Mouse (Mus musculus) CD8-positive naive resting alpha-beta T cell, adult 2 months (primary cell): ENCODE data around the gene Clspn.

Source experiments
- DNase-seq, 2 experiments: peaks; one replicate each; pipeline ENCODE4 v3.0.0; 2022; ENCODE audit warnings: low read depth in 2 of 2, low spot score in 2 of 2

Gene Clspn

DNA sequence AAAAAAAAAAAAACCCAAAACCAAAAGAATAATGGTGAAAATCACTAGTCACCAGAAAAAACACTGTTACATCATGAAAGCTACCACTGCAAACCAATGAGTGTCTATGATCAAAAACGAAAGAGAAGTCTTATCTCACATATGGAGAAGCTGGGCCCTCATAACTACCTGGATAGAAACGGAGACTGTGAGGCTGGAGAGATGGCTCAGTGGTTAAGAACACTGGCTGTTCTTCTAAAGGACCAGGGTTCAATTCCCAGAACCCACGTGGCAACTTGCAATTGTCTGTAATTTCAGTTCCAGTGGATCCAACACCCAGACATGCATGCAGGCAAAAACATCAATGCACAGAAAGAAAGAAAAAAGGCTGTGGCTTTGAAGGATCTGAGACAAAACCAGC lies 75.9 kb downstream of the Clspn start:
- no peak for DNase-seq

GRCm38 (mm10) chr4:126636330-126636729 lies 79.6 kb downstream of the Clspn start:
- no peak for DNase-seq

DNA sequence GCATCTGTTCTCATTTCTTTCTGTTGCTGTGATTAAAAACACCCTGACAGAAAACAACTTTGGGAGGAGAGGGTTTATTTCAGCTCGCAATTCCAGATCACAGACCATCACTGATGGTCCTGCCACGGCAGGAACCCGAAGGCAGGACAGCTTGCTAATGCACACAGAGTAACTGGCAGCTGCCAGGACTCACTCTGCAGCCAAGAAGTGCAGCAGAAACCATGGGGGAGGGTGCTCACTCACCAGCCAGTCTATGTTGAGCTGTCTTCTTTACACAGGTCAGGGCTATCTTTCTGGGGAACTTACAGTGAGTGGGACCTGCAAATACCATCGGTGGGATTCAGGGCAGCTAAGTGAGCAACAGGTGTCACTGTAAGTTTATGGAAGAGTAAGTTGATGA lies 80.7 kb downstream of the Clspn start:
- DNase-seq: no peak

DNA sequence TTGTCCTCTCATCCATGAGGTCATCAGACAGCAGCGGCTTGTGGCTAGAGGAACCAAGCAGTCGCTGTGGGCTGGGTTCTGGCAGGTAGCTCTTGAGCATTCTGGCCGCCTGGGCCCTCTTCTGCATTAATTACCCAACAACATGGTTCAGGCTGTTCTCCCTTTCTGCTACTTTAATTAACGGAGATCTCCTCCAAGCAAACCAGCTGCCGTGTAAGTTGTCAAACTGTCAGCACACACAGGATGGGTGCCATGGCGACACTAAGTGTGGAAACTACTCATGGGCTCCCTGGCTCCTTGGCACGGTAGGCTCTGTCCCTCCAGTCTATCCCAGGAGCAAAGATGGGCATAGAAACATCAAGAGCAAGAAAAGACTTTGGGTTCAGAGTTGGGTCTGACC lies 82.6 kb downstream of the Clspn start:
- no peak for DNase-seq

GRCm38 (mm10) chr4:126641901-126642300 lies 85.2 kb downstream of the Clspn start:
- no peak for DNase-seq
